Comparison of ENCODE assay signal across 13 mouse cellular contexts in genomic region chr3:156871641-156872196, GRCm38 (mm10).
DNase-seq lines count a peak whose midpoint lies in the region; ATAC-seq and TF ChIP-seq lines count a peak whose summit lies in the region.
"Had no signal": no experiment of that assay in that cellular context is flagged by ENCODE, and none has a peak within 500 bp of the region (broad histone marks: within the 10 kb centered on the region; RNA-seq: fewer than 3 reads in every experiment).

No protein-coding gene starts in this region.

- H3K27ac ChIP-seq in hindbrain, embryonic 10.5 days = 0 out of 2 replicates have a peak overlapping the region, but pooled peaks have one; percentile 40
- H3K27ac ChIP-seq in hindbrain, embryonic 16.5 days (ENCODE audit: low read depth, low read length) = no peak overlapping the region
- H3K27ac ChIP-seq in lung, postnatal 0 days (ENCODE audit: low read length) = no peak overlapping the region
- H3K27ac ChIP-seq in midbrain, embryonic 13.5 days = peak overlapping the region; percentile 31; the same call in 1 of the 2 replicates
- H3K27ac ChIP-seq: lung, embryonic 15.5 days; neural tube, embryonic 12.5 days had no signal

- TF ChIP-seq EP300 in lung, postnatal 0 days (IDR thresholded peaks at IDR 0.05) = no peak

- no peak overlapping the region for H3K4me2 ChIP-seq in hindbrain, embryonic 16.5 days (ENCODE audit: low read length)
- H3K4me2 ChIP-seq in lung, postnatal 0 days (replicated peaks; ENCODE audit: low read depth, low read length) = no peak overlapping the region
- no peak overlapping the region for H3K4me2 ChIP-seq in midbrain, embryonic 13.5 days (replicated peaks)
- H3K4me2 ChIP-seq: lung, embryonic 15.5 days; neural tube, embryonic 12.5 days had no signal

- WGBS in hindbrain, embryonic 10.5 days = 66% methylated on average over 6 of the region's 6 CpGs
- 81% methylated on average over 6 of the region's 6 CpGs for WGBS in hindbrain, embryonic 16.5 days
- WGBS in lung, postnatal 0 days = 81% methylated on average over 6 of the region's 6 CpGs
- WGBS in midbrain, embryonic 13.5 days = 75% methylated on average over 6 of the region's 6 CpGs

- TF ChIP-seq CTCF in lung, postnatal 0 days (IDR thresholded peaks at IDR 0.05) = peak; percentile 60

- ATAC-seq in hindbrain, embryonic 16.5 days = no peak
- no peak for ATAC-seq in lung, postnatal 0 days
- ATAC-seq in midbrain, embryonic 13.5 days = 0 out of 2 replicates have a peak, but pooled peaks have one; percentile 22

- no peak overlapping the region for H3K9ac ChIP-seq in hindbrain, embryonic 16.5 days (ENCODE audit: low read depth, low read length)
- H3K9ac ChIP-seq in lung, postnatal 0 days (replicated peaks; ENCODE audit: low read depth) = no peak overlapping the region
- H3K9ac ChIP-seq in midbrain, embryonic 13.5 days (replicated peaks) = no peak overlapping the region
- H3K9ac ChIP-seq: lung, embryonic 15.5 days; neural tube, embryonic 12.5 days had no signal

- H3K27me3 ChIP-seq in hindbrain, embryonic 10.5 days (ENCODE audit: insufficient read depth, poor library complexity, severe bottlenecking) = no peaks in the 10 kb centered on the region
- no peaks in the 10 kb centered on the region for H3K27me3 ChIP-seq in hindbrain, embryonic 16.5 days (replicated peaks; ENCODE audit: control insufficient read depth, insufficient read depth, low read length)
- no peaks in the 10 kb centered on the region for H3K27me3 ChIP-seq in lung, postnatal 0 days (replicated peaks; ENCODE audit: insufficient read depth, low read length)
- H3K27me3 ChIP-seq in midbrain, embryonic 13.5 days = no peaks in the 10 kb centered on the region
- H3K27me3 ChIP-seq: lung, embryonic 15.5 days; neural tube, embryonic 12.5 days had no signal

- H3K36me3 ChIP-seq in hindbrain, embryonic 10.5 days = no peaks in the 10 kb centered on the region
- H3K36me3 ChIP-seq in hindbrain, embryonic 16.5 days (ENCODE audit: control insufficient read depth, insufficient read depth, low read length) = no peaks in the 10 kb centered on the region
- H3K36me3 ChIP-seq in lung, postnatal 0 days (ENCODE audit: insufficient read depth, low read length) = no peaks in the 10 kb centered on the region
- H3K36me3 ChIP-seq in midbrain, embryonic 13.5 days = no peaks in the 10 kb centered on the region
- H3K36me3 ChIP-seq: lung, embryonic 15.5 days; neural tube, embryonic 12.5 days had no signal

- peaks cover 20% of the 10 kb centered on the region for H3K4me1 ChIP-seq in hindbrain, embryonic 10.5 days (replicated peaks)
- H3K4me1 ChIP-seq in hindbrain, embryonic 16.5 days (ENCODE audit: control insufficient read depth, insufficient read depth, low read depth, low read length) = peaks cover 5% of the 10 kb centered on the region
- H3K4me1 ChIP-seq in lung, postnatal 0 days (ENCODE audit: insufficient read depth, low read depth, low read length) = no peaks in the 10 kb centered on the region
- peaks cover 18% of the 10 kb centered on the region for H3K4me1 ChIP-seq in midbrain, embryonic 13.5 days (replicated peaks)
- H3K4me1 ChIP-seq: neural tube, embryonic 12.5 days had no signal

- DNase-seq in hindbrain, embryonic 10.5 days (ENCODE audit: low spot score) = peak; percentile 6
- DNase-seq in lung, postnatal 0 days (ENCODE audit: low spot score) = peak; percentile 14
- DNase-seq in lung, postnatal 25 days (ENCODE audit: low spot score) = no peak
- no peak for DNase-seq in frontal cortex, postnatal 14 days (ENCODE audit: low spot score in 2 of 2)
- DNase-seq in layer of hippocampus, adult 8-10 months (ENCODE audit: low spot score in 2 of 2) = no peak
- DNase-seq: adrenal gland, adult 2 months; cerebellum, adult 18-20 months; gastrocnemius, postnatal 36 days; right cerebral cortex, postnatal 4 days had no signal

- no peaks in the 10 kb centered on the region for H3K9me3 ChIP-seq in hindbrain, embryonic 10.5 days
- H3K9me3 ChIP-seq in hindbrain, embryonic 16.5 days (ENCODE audit: control insufficient read depth, low read length) = no peaks in the 10 kb centered on the region
- H3K9me3 ChIP-seq in lung, postnatal 0 days (ENCODE audit: low read length) = no peaks in the 10 kb centered on the region
- H3K9me3 ChIP-seq in midbrain, embryonic 13.5 days = no peaks in the 10 kb centered on the region
- H3K9me3 ChIP-seq: lung, embryonic 15.5 days; neural tube, embryonic 12.5 days had no signal

- H3K4me3 ChIP-seq in hindbrain, embryonic 10.5 days = no peak overlapping the region
- no peak overlapping the region for H3K4me3 ChIP-seq in hindbrain, embryonic 16.5 days (ENCODE audit: low read length)
- no peak overlapping the region for H3K4me3 ChIP-seq in lung, postnatal 0 days (ENCODE audit: low read depth, low read length)
- H3K4me3 ChIP-seq in midbrain, embryonic 13.5 days (replicated peaks) = no peak overlapping the region
- H3K4me3 ChIP-seq: lung, embryonic 15.5 days; neural tube, embryonic 12.5 days had no signal

Comparison
In these comparisons a context has a peak if more than half of its experiments do, and no peak if none do; other contexts are left out.
1. DNase-seq: peak in hindbrain, embryonic 10.5 days (single experiment) and lung, postnatal 0 days (single experiment); none in lung, postnatal 25 days (single experiment), frontal cortex, postnatal 14 days (0 of 2) and layer of hippocampus, adult 8-10 months (0 of 2).
2. H3K27ac ChIP-seq: peak in hindbrain, embryonic 10.5 days (single experiment) and midbrain, embryonic 13.5 days (single experiment); none in hindbrain, embryonic 16.5 days (single experiment) and lung, postnatal 0 days (single experiment).